Mouse (Mus musculus): Measurements from ENCODE around the gene Ccl8. TPM values are rescaled to one million over a fixed set of nuclear protein-coding genes. Genes with fewer than 3 reads are reported as not detected.

The Ccl8 gene
- polyA plus RNA-seq (2015; fragmentation: Nextera tagmentation; extraction: Ambion mirVana): 0.40 and 0.75 TPM in 2 replicates

DNA sequence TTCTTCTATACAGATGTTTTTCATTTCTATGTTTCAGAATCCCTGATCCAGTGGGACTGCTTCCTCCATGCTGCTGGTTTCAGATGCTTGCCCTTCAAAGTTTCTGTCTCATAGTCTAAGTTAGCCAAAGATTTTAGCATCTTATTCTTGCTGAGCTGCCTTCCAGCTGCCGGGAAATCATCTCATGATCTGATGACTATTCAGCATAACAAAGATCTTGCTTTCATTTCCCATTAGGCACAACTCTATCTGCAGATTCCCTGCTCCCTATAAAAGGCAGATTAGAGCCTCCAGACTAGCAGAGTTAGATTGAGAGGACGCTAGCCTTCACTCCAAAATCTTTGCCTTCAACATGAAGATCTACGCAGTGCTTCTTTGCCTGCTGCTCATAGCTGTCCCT is at the start of gene Ccl8:
Gene Ccl8 (plus strand): TSS at position 301 of the 400 bp plus-strand sequence.
- no peak within 1 kb of the TSS for H3K27ac ChIP-seq
- H3K9me3 ChIP-seq (replicated peaks; ENCODE audit: low read length): no peaks in the 10 kb centered on the region
- H3K36me3 ChIP-seq (ENCODE audit: insufficient read depth, low read length): no peaks in the 10 kb centered on the region
- DNase-seq (ENCODE audit: low spot score) (no peak), ATAC-seq (replicated peaks; ENCODE audit: low FRiP score, low read depth) (no peak)
- TF ChIP-seq CTCF (IDR thresholded peaks at IDR 0.05; ENCODE audit: low read depth): no peak
- H3K9ac ChIP-seq (ENCODE audit: low read depth, low read length): no peak within 1 kb of the TSS
- H3K4me1 ChIP-seq (replicated peaks; ENCODE audit: insufficient read depth, low read length): no peaks in the 10 kb centered on the region
- H3K27me3 ChIP-seq (ENCODE audit: insufficient read depth, low read length): no peaks in the 10 kb centered on the region
- no peak within 1 kb of the TSS for H3K4me2 ChIP-seq (ENCODE audit: low read length)
- H3K4me3 ChIP-seq (replicated peaks; ENCODE audit: low read depth, low read length): no peak within 1 kb of the TSS
- 90% methylated on average over 3 of the region's 3 CpGs for WGBS

- no peaks in the 10 kb centered on the region for H3K27me3 ChIP-seq (ENCODE audit: insufficient read depth, low read length)
- H3K4me1 ChIP-seq (replicated peaks; ENCODE audit: insufficient read depth, low read length): no peaks in the 10 kb centered on the region
- H3K4me3 ChIP-seq (replicated peaks; ENCODE audit: low read depth, low read length): no peak overlapping the region
- H3K27ac ChIP-seq: no peak overlapping the region
- H3K36me3 ChIP-seq (ENCODE audit: insufficient read depth, low read length): no peaks in the 10 kb centered on the region
- WGBS: 72% methylated on average over 7 of the region's 7 CpGs
- no peak for DNase-seq (ENCODE audit: low spot score)
- no peak overlapping the region for H3K4me2 ChIP-seq (ENCODE audit: low read length)
- ATAC-seq (replicated peaks; ENCODE audit: low FRiP score, low read depth): no peak
- TF ChIP-seq CTCF (IDR thresholded peaks at IDR 0.05; ENCODE audit: low read depth): no peak
- no peaks in the 10 kb centered on the region for H3K9me3 ChIP-seq (replicated peaks; ENCODE audit: low read length)
- no peak overlapping the region for H3K9ac ChIP-seq (ENCODE audit: low read depth, low read length)
Measured at GRCm38 (mm10) chr11:82066953-82067571, 47.9 kb upstream of the Ccl8 start.

DNA sequence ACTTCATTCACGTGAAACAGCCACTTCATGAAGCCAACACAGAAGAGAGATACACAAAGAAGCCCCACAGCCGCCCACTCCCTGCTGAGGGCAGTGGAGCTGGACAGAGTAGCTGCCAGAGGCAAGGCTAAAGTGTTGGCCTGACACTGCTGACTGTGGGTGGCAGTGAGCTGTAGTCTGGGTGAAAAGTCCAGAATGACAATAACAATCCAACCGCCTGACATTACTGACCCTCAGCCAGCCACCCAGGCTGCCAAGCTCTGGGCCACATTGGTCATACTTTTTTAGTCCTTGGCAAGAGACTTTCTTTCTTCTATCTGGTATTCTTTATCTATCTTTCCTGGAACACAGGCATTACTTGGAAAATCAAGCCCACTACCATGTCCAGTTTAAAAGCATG is 43.9 kb upstream of the Ccl8 start:
- ATAC-seq (replicated peaks; ENCODE audit: low FRiP score, low read depth) (no peak), DNase-seq (ENCODE audit: low spot score) (no peak)
- TF ChIP-seq CTCF (IDR thresholded peaks at IDR 0.05; ENCODE audit: low read depth): no peak
- H3K27ac ChIP-seq: no peak overlapping the region
- WGBS: 87% methylated on average over 3 of the region's 3 CpGs
- no peaks in the 10 kb centered on the region for H3K9me3 ChIP-seq (replicated peaks; ENCODE audit: low read length)
- no peak overlapping the region for H3K9ac ChIP-seq (ENCODE audit: low read depth, low read length)
- no peaks in the 10 kb centered on the region for H3K27me3 ChIP-seq (ENCODE audit: insufficient read depth, low read length)
- no peak overlapping the region for H3K4me2 ChIP-seq (ENCODE audit: low read length)
- H3K36me3 ChIP-seq (ENCODE audit: insufficient read depth, low read length): no peaks in the 10 kb centered on the region
- no peaks in the 10 kb centered on the region for H3K4me1 ChIP-seq (replicated peaks; ENCODE audit: insufficient read depth, low read length)
- H3K4me3 ChIP-seq (replicated peaks; ENCODE audit: low read depth, low read length): no peak overlapping the region

- 0 out of 2 replicates have a peak, but pooled peaks have one; percentile 19 for TF ChIP-seq CTCF (IDR thresholded peaks at IDR 0.05; ENCODE audit: low read depth)
- no peak overlapping the region for H3K4me3 ChIP-seq (replicated peaks; ENCODE audit: low read depth, low read length)
- H3K9me3 ChIP-seq (replicated peaks; ENCODE audit: low read length): no peaks in the 10 kb centered on the region
- no peak overlapping the region for H3K4me2 ChIP-seq (ENCODE audit: low read length)
- no peaks in the 10 kb centered on the region for H3K36me3 ChIP-seq (ENCODE audit: insufficient read depth, low read length)
- DNase-seq (ENCODE audit: low spot score): no peak
- WGBS: 80% methylated on average over 1 of the region's 1 CpGs
- no peak overlapping the region for H3K27ac ChIP-seq
- no peak overlapping the region for H3K9ac ChIP-seq (ENCODE audit: low read depth, low read length)
- H3K27me3 ChIP-seq (ENCODE audit: insufficient read depth, low read length): no peaks in the 10 kb centered on the region
- ATAC-seq (replicated peaks; ENCODE audit: low FRiP score, low read depth): no peak
- no peaks in the 10 kb centered on the region for H3K4me1 ChIP-seq (replicated peaks; ENCODE audit: insufficient read depth, low read length)
Measured at GRCm38 (mm10) chr11:82072374-82072773, 42.6 kb upstream of the Ccl8 start.

DNA sequence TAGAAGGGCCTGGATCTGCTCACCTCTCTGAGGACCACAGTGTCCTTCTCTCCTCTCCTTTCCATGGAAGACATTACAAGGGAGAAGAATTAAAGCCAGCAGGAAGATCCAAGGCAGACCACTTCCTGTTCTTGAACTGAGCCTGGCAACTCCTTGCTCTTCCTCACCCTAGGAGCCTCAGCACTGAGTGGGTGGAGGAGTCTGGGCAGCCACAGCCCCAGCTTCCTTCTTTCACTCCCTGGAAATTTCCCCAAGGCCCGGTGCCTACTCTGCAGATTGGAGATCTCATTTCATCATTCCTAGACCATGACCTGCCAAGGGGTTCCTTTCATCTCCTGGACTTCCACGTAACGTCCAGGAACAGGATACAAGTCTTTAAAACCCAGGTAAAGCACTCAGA is 42.0 kb upstream of the Ccl8 start:
- Histone ChIP-seq H3K9me3 (replicated peaks; ENCODE audit: low read length) (no peaks in the 10 kb centered on the region), H3K4me1 (replicated peaks; ENCODE audit: insufficient read depth, low read length) (no peaks in the 10 kb centered on the region), H3K27me3 (ENCODE audit: insufficient read depth, low read length) (no peaks in the 10 kb centered on the region), H3K27ac (no peak overlapping the region), H3K36me3 (ENCODE audit: insufficient read depth, low read length) (no peaks in the 10 kb centered on the region), H3K4me3 (replicated peaks; ENCODE audit: low read depth, low read length) (no peak overlapping the region), H3K4me2 (ENCODE audit: low read length) (no peak overlapping the region), H3K9ac (ENCODE audit: low read depth, low read length) (no peak overlapping the region)
- 62% methylated on average over 3 of the region's 3 CpGs for WGBS
- TF ChIP-seq CTCF (IDR thresholded peaks at IDR 0.05; ENCODE audit: low read depth): no peak
- DNase-seq (ENCODE audit: low spot score) (no peak), ATAC-seq (replicated peaks; ENCODE audit: low FRiP score, low read depth) (no peak)

GRCm38 (mm10) chr11:82073686-82074085 is 41.3 kb upstream of the Ccl8 start:
- 86% methylated on average over 3 of the region's 3 CpGs for WGBS
- no peak for ATAC-seq (replicated peaks; ENCODE audit: low FRiP score, low read depth)
- no peaks in the 10 kb centered on the region for H3K9me3 ChIP-seq (replicated peaks; ENCODE audit: low read length)

DNA sequence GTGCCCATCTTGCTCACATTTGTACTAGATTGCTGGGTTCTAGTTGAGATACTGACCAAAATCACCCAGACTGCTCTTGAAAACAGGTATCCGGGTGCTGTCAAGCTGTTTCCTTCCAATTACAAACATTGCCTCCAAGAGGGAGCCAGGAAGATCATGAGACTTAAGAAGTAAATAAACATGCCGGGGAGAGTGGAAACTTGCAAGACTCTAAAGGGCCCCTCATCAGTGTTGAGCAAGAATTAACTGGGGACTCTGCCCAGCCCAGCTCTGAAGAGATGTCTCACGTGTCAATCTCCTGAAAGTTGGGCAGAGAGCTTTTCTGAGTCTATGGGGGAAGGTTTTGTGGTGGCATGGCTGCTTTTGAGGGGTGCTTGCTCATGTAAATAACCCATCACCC is 38.0 kb upstream of the Ccl8 start:
- Histone ChIP-seq H3K4me3 (replicated peaks; ENCODE audit: low read depth, low read length) (no peak overlapping the region), H3K4me2 (ENCODE audit: low read length) (no peak overlapping the region), H3K9ac (ENCODE audit: low read depth, low read length) (no peak overlapping the region), H3K27me3 (ENCODE audit: insufficient read depth, low read length) (no peaks in the 10 kb centered on the region), H3K36me3 (ENCODE audit: insufficient read depth, low read length) (no peaks in the 10 kb centered on the region), H3K27ac (no peak overlapping the region), H3K4me1 (replicated peaks; ENCODE audit: insufficient read depth, low read length) (no peaks in the 10 kb centered on the region), H3K9me3 (replicated peaks; ENCODE audit: low read length) (no peaks in the 10 kb centered on the region)
- 67% methylated on average over 3 of the region's 3 CpGs for WGBS
- ATAC-seq (replicated peaks; ENCODE audit: low FRiP score, low read depth): no peak
- no peak for TF ChIP-seq CTCF (IDR thresholded peaks at IDR 0.05; ENCODE audit: low read depth)
- DNase-seq (ENCODE audit: low spot score): no peak

More at GRCm38 (mm10) chr11:82073686-82074085, 41.3 kb upstream of the Ccl8 start:
- no peaks in the 10 kb centered on the region for H3K27me3 ChIP-seq (ENCODE audit: insufficient read depth, low read length)
- no peak for DNase-seq (ENCODE audit: low spot score)
- H3K9ac ChIP-seq (ENCODE audit: low read depth, low read length): no peak overlapping the region
- no peak overlapping the region for H3K27ac ChIP-seq
- H3K4me1 ChIP-seq (replicated peaks; ENCODE audit: insufficient read depth, low read length): no peaks in the 10 kb centered on the region
- H3K4me2 ChIP-seq (ENCODE audit: low read length): no peak overlapping the region
- TF ChIP-seq CTCF (IDR thresholded peaks at IDR 0.05; ENCODE audit: low read depth): no peak
- no peak overlapping the region for H3K4me3 ChIP-seq (replicated peaks; ENCODE audit: low read depth, low read length)
- H3K36me3 ChIP-seq (ENCODE audit: insufficient read depth, low read length): no peaks in the 10 kb centered on the region

All from kidney, postnatal 0 days (tissue).